Mouse (Mus musculus): ENCODE measurements around the gene Ugt8a. TPM values are rescaled to one million over a fixed set of nuclear protein-coding genes. Genes with fewer than 3 reads are reported as not detected.

Gene Ugt8a
- 10 to 100 TPM; 41.4 to 48.0 TPM for total RNA-seq (2021)

DNA sequence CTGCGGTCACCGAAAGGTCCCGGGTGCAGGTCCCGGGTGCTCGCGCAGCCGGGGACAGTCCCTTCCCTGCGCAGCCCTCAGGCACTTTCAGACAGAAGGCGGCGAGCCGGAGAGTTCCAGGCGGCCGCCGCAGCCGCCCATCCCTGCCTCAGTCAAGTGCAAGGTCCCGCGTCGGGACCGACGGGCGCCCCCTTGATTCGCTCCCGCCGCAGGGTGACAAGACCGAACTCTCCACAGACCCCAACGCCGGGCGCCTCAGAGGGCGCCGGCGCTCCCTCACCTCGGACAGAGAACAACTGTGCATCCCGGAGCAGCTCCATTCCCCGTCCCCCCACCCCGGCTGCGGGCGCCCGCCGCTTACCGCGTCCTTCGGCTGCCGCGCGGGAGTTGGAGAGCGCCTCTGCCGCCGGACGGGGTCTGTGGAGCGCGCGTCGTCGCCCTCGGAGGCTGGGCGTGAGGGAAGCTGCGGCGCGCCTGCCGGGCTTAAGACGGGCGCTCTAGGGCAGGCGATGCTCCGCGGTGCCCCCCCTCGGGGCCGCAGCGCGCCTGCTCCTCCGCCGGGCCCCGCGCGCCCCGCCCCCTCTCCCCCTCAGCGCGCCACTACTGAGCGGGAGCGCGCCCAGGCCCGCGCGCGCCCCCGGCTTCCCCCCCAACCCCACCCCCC is at the start of gene Ugt8a:
Ugt8a (minus strand) TSS at position 528 of the 664 bp plus-strand sequence.
- intact Hi-C loops (cut with DNase I): no loop called here
- DNase-seq (ENCODE audit: low spot score in 2 of 2): peak in 1 of 2 experiments; percentile 35

DNA sequence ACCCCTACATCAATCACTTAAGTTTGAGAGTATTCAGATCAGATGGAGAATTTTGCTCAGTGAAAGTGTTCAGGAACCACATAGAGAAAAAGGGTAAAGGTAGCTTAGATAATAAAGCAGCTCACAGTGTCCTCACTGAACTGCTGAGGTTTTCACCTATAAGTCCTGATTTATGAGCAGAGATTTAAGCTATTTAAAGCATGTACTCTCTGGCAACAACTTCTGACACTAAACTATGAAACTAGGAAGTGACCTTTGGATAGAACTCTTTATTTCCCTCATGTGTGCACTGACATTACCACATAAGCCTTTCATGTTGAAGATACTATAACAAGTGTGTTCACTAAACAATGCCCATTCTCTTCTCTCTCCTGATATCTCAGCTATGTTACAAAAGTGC is 48.2 kb upstream of the Ugt8a start:
- DNase-seq (ENCODE audit: low spot score in 2 of 2): no peak
- intact Hi-C loops (cut with DNase I): no loop called here

DNA sequence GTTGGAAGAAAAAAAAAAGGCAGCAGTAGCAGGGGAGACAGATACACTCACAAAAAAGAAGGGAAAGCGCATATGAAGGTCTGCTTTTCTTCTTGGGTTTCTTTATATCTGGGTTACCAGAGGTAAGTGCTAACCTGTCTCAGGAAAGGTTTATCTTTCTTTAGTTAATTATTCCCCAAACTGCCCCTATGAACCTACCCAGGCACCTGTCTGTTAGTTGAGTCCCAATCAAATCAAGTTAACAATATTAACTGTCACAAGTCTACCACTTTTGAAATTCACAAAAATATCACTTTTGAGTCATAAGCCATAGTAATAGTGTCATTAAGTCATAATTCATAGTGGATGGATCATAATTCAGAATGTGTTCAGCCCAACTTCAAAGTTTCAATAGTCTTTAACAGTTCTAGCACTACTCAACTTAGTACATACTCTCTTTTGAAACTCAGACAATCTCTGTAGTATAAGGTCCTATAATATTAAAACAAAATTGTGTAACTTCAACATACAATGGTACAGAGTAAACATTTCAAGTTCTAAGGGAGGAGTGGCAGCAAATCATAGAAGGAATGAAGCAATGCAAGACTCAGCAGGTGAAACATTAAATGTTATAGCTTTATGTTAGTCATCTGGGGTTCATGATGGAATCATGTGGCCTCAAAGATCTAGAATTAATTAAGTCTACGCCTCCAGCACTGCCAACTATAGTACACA is 45.4 kb upstream of the Ugt8a start:
- intact Hi-C loops (cut with DNase I): no loop called here
- no peak for DNase-seq (ENCODE audit: low spot score in 2 of 2)

DNA sequence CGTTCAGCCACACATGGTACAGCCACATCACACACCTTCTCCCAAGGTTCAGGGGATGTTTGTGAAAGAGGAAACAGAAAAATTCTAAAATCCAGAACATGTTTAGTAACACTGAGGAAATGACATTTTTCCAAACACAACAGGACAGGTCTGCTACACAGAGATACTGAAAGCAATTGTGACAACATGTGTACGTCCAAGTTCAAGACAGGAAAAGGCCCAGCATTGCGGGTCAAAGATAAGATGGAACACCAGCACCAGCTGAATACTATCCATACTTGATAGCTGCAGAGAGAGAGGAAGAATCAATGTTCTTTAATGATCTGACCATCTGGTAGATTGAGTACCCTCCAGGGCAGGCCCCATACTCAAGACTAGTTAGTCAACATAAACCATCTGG is 41.1 kb upstream of the Ugt8a start:
- DNase-seq (ENCODE audit: low spot score in 2 of 2): no peak
- intact Hi-C loops (cut with DNase I): no loop called here

DNA sequence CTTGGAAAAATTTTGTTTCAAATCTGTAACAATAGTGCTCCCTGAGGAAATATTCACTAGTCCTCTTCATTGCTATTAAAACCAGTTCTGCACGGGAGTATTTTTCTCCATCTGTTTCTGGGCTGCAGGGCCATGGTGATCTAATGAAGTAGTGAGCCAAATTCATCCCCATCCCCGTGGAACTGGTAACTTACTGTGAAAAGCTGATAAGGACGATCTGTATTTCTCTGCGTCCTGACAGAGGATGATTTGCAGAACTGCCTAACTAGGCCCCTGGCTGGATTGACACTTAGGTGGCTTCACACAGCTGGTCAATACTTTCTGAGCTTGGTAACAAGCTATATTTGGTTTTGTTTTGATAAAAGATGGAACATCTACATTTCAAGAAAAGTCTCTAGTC is 37.5 kb upstream of the Ugt8a start:
- no peak for DNase-seq (ENCODE audit: low spot score in 2 of 2)
- intact Hi-C loops (cut with DNase I): no loop called here

DNA sequence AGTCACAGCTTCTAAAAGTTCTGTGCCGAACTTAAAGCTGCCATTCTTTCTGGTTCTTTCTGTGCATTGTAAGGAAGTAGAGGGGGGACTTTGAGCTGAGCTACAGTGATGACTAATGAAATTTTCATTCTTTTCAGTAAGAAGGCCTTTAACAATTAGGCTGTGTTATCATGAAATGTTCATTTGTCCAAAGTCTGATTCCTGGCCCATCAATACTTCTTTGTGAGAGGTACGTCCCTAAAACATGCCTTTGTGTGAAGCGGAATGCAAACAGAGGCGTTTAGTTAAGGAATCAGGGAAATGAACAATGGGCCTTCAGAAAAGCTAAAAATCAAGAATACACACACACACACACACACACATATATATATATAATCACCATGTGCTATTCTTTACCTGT is 31.0 kb upstream of the Ugt8a start:
- peak in 1 of 2 experiments; percentile 1 for DNase-seq (ENCODE audit: low spot score in 2 of 2)
- intact Hi-C loops (cut with DNase I): no loop called here

DNA sequence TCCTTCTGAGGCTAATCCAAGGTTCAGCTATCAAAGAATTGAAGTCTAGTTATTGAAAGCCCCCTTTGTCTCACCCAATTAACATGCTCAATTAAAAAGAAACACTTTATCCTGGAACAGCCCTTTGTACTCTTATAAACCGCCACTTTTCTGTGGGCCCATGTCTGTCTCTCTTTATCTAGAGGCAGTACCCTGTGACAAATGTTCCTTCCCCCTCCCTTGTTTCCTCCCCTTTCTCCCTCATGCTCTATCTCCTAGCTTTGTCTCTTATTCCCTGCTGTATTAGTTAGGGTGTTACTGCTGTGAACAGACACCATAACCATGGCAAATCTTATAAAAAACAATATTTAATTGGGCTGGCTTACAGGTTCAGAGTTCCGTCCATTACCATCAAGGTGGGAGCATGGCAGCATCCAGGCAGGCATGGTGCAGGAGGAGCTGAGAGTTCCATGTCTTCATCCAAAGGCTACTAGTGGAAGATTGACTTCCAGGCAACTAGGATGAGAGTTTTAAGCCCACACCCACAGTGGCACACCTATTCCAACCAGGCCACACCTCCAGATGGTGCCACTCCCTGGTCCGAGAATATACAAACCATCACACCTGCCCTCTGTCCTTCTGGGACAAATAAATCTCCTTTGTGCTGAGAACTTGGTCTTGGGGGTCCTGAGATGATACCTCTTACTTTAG is 17.9 kb upstream of the Ugt8a start:
- DNase-seq (ENCODE audit: low spot score in 2 of 2): no peak
- intact Hi-C loops (cut with DNase I): no loop called here

DNA sequence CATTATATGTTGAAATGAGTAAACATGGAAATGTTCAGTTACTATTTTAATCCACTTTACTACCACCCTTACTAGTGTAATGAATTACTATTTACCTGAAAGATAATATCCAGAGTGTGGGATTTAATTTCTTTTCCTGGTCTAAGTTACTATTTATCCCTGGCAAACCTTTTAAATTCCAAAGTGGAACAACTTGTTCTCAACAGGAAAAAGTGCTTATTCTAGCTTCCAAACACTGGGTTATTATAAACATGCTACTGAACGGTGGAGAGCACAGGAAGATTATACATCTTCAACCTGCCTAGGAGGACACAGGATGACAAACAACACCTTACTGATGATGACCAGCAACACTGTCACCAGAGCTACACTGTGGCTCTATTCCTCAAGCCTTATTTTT is 16.5 kb upstream of the Ugt8a start:
- intact Hi-C loops (cut with DNase I): no loop called here
- DNase-seq (ENCODE audit: low spot score in 2 of 2): no peak

DNA sequence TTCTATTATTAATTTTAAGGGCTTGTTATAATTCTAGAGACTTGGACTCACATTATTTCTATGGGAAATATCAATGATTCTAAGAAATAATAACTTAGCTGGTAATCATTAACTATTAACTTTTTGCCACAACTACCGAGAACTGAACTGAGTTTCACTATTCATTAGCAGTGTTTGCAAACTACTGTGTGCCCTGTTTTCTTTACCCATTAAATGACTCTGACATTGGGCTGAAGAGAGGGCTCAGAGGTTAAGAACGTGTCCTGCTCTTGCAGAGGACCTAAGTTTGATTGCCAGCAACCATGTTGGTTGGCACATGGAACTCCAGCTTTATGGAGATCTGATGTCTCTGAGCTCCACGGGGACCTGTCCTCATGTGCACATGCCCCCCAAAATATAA is 2.4 kb upstream of the Ugt8a start:
- no peak for DNase-seq (ENCODE audit: low spot score in 2 of 2)
- intact Hi-C loops (cut with DNase I): no loop called here

DNA sequence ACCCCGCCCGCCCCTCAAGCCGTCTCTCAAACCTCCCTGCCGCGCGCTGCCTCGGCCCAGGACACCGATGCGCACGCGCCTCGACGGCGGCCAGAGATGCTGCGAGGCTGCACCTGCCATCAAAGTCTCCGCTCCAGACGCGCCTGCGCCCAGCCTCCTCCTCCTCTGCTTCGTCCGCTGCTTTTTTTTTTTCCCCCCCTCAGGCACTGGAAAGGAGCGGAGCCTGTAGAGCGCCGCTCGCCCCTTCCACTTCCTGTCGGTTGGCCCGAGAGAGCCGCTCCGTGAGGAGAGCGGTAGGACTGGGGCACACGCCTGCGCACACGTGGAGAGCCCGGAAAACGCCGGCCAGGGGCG is 314 bp upstream of the Ugt8a start:
- intact Hi-C loops (cut with DNase I): no loop called here
- DNase-seq (ENCODE audit: low spot score in 2 of 2): peak in 1 of 2 experiments; percentile 58

DNA sequence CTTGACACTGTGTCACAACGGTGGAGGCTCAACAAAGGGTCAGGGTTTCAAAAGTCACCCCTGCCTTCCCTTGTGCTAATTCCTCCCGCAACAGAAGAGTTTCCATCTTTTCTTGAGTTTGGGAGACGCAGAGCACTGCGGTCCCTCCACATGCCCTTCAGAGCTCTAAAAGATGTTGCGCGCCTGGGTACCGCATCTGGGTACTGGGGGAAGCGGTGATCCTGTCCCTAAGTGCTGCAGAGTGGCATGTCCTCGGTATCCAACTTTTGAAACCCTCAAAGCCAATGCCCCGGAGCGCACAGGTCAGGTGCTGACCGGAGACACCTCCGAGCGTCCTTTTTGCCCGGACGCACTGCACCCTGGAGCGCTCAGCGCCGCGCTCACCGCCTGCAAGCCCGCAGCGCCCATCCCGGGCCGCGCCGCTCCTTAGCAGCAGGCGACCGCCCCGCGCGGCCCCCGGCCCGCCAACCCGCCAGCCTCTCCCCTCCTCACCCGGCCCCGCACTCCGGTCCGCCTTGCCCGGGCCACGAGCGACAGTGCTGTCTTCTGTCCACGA is 805 bp downstream of the Ugt8a start:
- DNase-seq (ENCODE audit: low spot score in 2 of 2): no peak
- intact Hi-C loops (cut with DNase I): no loop called here

DNA sequence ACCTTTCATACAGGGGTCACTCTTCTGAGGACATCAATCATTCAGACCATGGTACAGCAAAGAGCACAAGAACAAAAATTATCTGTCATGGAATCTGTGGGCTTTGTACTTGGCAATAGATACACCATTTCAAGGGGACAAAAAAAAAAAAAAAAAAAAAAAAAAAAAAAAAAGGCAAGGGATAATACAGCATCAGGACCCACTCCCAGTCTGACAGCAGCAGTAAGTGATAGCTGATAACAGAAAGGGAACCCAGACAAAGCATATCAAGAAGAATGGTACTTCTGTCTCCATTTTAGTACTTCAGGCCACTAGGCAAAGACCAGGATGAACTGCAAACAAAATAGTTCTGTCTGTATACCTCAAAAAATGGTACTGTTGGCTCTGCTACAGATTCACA is 2.6 kb downstream of the Ugt8a start:
- intact Hi-C loops (cut with DNase I): no loop called here
- no peak for DNase-seq (ENCODE audit: low spot score in 2 of 2)

DNA sequence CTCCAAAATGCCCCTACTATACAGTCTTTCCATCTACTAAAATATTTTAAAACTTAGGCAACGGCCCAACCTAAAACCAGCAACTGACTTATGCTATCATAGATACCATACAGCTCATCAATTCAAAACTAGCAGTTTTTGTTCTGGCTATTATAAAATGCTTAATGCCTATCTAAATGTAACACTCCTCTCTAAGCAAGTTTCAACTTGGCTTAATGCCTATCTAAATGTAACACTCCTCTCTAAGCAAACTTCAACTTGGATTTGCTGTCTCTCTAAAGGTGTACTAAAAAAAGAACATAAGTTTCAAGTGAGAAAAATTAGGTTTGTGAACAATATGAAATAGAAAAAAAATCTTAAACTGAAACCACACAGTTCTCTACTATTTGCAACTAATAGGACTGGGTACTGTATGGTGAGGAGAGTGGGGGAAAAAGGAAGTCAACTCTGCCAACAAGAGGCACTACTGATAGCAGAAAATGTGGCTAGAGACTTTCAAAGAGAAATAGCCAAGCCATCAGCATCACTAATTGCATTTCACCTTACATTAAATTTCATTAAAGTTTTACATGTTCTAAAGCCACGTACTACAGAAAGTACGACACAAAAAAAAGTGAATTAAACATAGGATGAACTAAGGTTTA is 5.7 kb downstream of the Ugt8a start:
- intact Hi-C loops (cut with DNase I): no loop called here
- no peak for DNase-seq (ENCODE audit: low spot score in 2 of 2)

DNA sequence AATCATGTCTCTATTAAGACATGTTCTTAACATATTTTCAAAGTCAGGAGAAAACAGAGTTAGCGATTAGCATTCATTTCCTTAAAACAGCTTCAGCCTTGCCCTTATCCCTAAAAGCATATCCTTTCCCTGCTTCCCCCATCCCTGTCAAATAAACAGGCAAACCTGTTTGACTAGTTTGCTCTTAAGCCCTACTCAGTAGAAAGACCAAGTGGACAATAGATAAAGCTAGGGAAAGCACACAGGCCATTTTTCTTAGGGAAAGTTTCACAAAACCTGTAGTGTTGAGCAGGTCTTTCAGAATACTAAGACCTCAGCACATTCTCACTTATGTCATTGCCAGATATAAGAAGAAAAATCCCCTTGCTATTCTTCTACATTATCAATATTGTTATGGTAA is 7.4 kb downstream of the Ugt8a start:
- no peak for DNase-seq (ENCODE audit: low spot score in 2 of 2)
- intact Hi-C loops (cut with DNase I): no loop called here

DNA sequence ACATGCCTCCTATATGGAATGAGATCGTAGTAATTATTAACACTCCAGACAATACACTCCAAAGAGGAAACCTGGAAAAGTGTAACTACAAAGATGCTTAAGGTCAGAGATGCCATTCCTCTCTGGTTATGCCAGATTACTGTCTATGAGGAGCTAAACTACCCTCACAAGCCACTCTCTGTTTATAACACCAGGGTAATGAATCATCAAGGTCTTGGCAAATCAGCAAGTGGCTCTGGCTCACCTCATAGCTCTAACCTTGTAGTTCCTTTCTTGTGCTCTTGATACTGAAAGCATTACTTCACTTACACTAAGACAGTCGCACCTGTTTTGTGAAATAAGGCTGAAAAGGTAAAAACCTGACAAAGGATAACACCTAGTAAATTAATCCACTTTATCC is 17.5 kb downstream of the Ugt8a start:
- intact Hi-C loops (cut with DNase I): no loop called here
- no peak for DNase-seq (ENCODE audit: low spot score in 2 of 2)

DNA sequence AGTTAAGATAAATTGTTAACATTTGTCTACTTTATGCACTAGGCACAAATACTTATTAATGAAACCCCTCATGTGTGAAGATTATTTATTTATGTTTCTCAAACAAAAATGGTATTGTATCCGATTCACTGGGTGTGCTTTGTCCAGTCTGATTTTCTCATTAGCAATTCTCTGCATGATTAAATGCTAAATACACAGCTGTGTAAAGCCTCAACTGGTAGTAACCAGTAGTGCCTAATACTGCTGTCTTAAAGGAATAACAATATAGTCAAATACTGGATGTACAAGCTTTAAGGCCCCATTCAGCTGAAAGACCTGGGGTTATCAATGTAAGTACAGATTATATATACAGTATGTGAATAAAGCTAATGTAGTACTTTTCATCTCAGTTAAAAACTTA is 39.4 kb downstream of the Ugt8a start:
- no peak for DNase-seq (ENCODE audit: low spot score in 2 of 2)
- intact Hi-C loops (cut with DNase I): no loop called here

DNA sequence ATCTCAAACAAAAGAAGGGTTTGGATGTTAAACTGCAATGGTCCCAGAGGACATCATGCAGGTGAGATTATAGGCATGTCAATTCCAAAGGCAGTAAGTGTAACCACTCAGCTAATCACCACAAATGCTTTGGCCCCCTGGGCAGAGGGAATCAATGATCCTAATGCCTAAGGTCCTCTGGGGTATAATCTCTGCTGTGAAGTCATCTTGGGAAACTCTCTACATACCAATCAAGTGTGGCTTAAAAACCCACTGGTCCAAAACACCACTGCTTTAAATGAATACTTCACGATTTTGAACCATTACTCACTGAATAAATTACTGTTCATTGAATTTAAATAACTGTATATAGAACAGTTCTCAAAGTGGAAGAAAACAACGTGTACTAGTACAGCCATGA is 51.3 kb downstream of the Ugt8a start:
- intact Hi-C loops (cut with DNase I): no loop called here
- no peak for DNase-seq (ENCODE audit: low spot score in 2 of 2)

DNA sequence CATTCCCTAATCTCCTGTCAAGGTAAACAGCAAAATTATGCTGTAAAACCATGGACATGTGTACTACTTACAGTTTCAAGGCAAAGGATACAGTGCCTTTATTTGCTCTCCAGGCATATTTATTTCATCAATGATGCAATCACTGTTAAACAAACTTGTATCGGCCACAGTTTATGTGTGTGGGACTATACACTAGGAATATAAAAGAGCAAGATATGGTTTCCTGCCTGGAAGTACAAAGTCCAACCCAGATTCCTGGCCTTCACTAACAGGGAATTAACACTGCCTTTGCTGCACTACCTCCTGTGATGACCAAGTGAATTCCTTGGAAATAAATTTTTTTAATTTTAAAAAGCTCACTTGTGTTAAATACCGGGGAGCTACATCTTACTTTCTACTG is 53.5 kb downstream of the Ugt8a start:
- no peak for DNase-seq (ENCODE audit: low spot score in 2 of 2)
- intact Hi-C loops (cut with DNase I): no loop called here

DNA sequence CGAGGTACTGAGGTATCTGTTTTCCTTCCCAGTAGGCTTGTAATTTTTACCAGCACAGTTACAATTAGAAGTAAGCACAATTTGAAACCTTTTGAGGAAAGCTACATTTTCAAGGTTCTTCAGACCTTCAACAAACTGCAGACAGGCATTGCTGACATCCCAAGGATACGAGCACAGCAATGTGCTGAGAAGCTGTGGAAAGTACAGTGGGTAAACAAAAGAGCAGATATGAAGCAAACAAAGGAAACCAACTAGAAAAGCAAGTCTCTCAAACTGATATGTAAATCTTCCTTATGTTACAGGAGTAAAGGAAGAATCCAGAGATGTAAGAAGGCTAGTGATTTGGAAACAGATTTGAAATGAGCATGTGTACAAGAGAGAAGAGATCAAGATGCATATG is 54.0 kb downstream of the Ugt8a start:
- no peak for DNase-seq (ENCODE audit: low spot score in 2 of 2)
- intact Hi-C loops (cut with DNase I): no loop called here

DNA sequence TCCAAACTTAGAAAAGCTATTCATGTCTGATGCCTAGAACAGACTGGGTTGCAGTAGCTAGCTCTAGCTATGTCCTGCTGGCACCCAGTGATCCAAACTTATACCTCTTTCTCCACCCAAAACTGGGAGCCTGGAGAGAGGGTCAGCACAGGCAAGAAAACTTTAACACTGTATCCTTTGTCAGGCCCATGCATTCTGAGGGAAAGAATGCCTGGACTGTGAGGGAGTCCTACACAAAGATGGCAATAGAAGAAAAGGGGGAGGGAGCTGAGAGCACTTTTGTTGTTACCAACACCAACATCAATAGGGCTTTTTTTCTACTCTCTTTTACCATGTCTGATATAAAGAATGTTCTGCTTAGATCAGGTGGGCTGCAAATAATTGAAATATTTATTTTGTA is 55.4 kb downstream of the Ugt8a start:
- intact Hi-C loops (cut with DNase I): no loop called here
- no peak for DNase-seq (ENCODE audit: low spot score in 2 of 2)

Measured in left cerebral cortex, postnatal 25 days (tissue).